Mouse (Mus musculus) embryonic facial prominence, embryonic 11.5 days (tissue): ENCODE data around the gene Pan3. TPM values are rescaled to one million over a fixed set of nuclear protein-coding genes. Genes with fewer than 3 reads are reported as not detected.

Experiments used
- ATAC-seq: fragments of 200-750 bp; cut with Nextera tagmentation; replicated peaks from 2 replicates; pipeline ENCODE4 v1.8.0; 2017; ENCODE audit warnings: low read depth; ENCODE audit not compliant: insufficient number of reproducible peaks, low FRiP score, low TSS enrichment
- DNase-seq: peaks from one replicate; pipeline ENCODE4 v3.0.0-alpha.2; 2015; ENCODE audit warnings: low spot score
- H3K27ac ChIP-seq: fragments of 300-500 bp; sonication (generic); replicated peaks from 2 replicates; pipeline ENCODE4 v1.5.1; 2014; ENCODE audit warnings: mild to moderate bottlenecking, low read depth, low read length, control low read depth
- H3K27me3 ChIP-seq: fragments of 300-500 bp; sonication (generic); 2 replicates; pipeline ENCODE4 v1.6.1; 2014; ENCODE audit warnings: mild to moderate bottlenecking, low read length, moderate library complexity, mixed read lengths; ENCODE audit not compliant: control insufficient read depth, insufficient read depth
- H3K36me3 ChIP-seq: fragments of 300-500 bp; sonication (generic); replicated peaks from 2 replicates; pipeline ENCODE4 v1.6.1; 2014; ENCODE audit warnings: low read depth, mild to moderate bottlenecking, low read length, moderate library complexity, mixed read lengths; ENCODE audit not compliant: control insufficient read depth, insufficient read depth
- H3K4me1 ChIP-seq: fragments of 300-500 bp; sonication (generic); 2 replicates; pipeline ENCODE4 v1.6.1; 2014; ENCODE audit warnings: low read length, mixed read lengths; ENCODE audit not compliant: control insufficient read depth, insufficient read depth
- H3K4me2 ChIP-seq: fragments of 300-500 bp; sonication (generic); 2 replicates; pipeline ENCODE4 v1.6.1; 2014; ENCODE audit warnings: low read depth, mild to moderate bottlenecking, control low read depth, low read length, moderate library complexity
- H3K4me3 ChIP-seq: fragments of 300-500 bp; sonication (generic); 2 replicates; pipeline ENCODE4 v1.5.1; 2014; ENCODE audit warnings: low read depth, low read length, control low read depth
- H3K9ac ChIP-seq: fragments of 300-500 bp; sonication (generic); replicated peaks from 2 replicates; pipeline ENCODE4 v1.6.1; 2014; ENCODE audit warnings: mild to moderate bottlenecking, control low read depth, low read length
- H3K9me3 ChIP-seq: fragments of 300-500 bp; sonication (generic); replicated peaks from 2 replicates; pipeline ENCODE4 v1.6.1; 2016; ENCODE audit warnings: mild to moderate bottlenecking, low read length, inconsistent platforms, mixed read lengths; ENCODE audit not compliant: control insufficient read depth
- WGBS: fragments of 180-500 bp; shearing (Covaris S2); extraction: QIAGEN DNeasy Blood & Tissue Kit; methylation state at CpG from one replicate; pipeline ENCODE4 v1.1.7; 2014; 5-methylcytosine and 5-hydroxymethylcytosine counted together
- polyA plus RNA-seq: library from polyadenylated mRNA; unstranded; fragments of >200 nt; fragmentation: Nextera tagmentation; extraction: Ambion mirVana; gene quantifications from 2 replicates; pipeline ENCODE4 v1.2.1, GENCODE M21; 2014

Gene Pan3
- polyA plus RNA-seq, 1 experiment from 2014 or later, result 41.2 TPM

DNA sequence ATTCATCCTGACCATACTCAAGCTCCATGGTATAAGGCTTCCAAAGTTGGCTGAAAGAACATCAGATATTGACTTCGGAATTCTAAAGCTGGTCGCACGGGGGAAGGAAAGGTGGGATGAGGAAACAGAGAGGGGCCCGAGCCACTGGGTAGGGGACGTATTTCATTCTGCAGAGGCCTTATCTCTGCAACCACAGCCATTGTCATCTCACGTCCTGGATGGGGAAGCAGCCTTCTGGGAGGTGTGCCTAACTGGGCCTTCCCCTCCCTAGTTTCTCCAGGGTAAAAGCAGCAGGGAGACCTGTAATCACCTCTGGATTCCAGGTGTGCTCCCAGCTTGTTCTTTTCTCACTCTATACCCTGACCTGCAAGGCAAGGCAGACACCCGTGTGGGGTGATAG lies 142.7 kb downstream of the Pan3 start:
- Histone ChIP-seq H3K4me3 (no peak overlapping the region), H3K27me3 (no peaks in the 10 kb centered on the region), H3K4me1 (no peaks in the 10 kb centered on the region), H3K4me2 (no peak overlapping the region), H3K36me3 (no peaks in the 10 kb centered on the region), H3K9ac (no peak overlapping the region), H3K9me3 (no peaks in the 10 kb centered on the region), H3K27ac (no peak overlapping the region)
- WGBS, result 88% methylated on average over 7 of the region's 7 CpGs
- ATAC-seq (no peak), DNase-seq (no peak)

DNA sequence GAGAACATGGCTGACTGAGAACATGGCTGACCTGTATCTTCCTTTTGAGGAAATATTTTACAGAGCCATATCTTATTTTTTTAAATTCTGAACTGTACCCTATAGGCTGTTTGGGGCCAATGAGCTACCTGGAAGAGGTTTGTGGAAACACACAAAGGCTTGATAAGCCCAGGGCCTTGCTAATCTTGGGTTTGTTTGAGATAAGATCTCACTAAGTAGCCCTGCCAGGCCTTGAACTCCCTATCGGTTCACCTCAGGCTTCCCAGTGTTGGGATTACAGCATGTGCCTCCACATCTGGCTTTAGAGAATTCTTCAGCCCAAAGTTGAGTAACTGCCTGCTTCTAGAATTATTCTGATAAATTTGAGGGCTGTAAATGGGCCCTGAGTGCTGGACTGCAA lies 143.6 kb downstream of the Pan3 start:
- ATAC-seq (no peak), DNase-seq (no peak)
- Histone ChIP-seq H3K27me3 (no peaks in the 10 kb centered on the region), H3K9me3 (no peaks in the 10 kb centered on the region), H3K4me3 (no peak overlapping the region), H3K4me1 (no peaks in the 10 kb centered on the region), H3K9ac (no peak overlapping the region), H3K36me3 (no peaks in the 10 kb centered on the region), H3K27ac (no peak overlapping the region), H3K4me2 (no peak overlapping the region)
- 86% methylated on average over 1 of the region's 1 CpGs for WGBS

GRCm38 (mm10) chr5:147574517-147574916 lies 144.6 kb downstream of the Pan3 start:
- Histone ChIP-seq H3K4me1 (no peaks in the 10 kb centered on the region), H3K4me2 (no peak overlapping the region), H3K4me3 (no peak overlapping the region), H3K27ac (no peak overlapping the region), H3K9ac (no peak overlapping the region), H3K9me3 (no peaks in the 10 kb centered on the region), H3K27me3 (no peaks in the 10 kb centered on the region), H3K36me3 (no peaks in the 10 kb centered on the region)
- WGBS, result 62% methylated on average over 8 of the region's 8 CpGs
- no peak for DNase-seq
- no peak for ATAC-seq

DNA sequence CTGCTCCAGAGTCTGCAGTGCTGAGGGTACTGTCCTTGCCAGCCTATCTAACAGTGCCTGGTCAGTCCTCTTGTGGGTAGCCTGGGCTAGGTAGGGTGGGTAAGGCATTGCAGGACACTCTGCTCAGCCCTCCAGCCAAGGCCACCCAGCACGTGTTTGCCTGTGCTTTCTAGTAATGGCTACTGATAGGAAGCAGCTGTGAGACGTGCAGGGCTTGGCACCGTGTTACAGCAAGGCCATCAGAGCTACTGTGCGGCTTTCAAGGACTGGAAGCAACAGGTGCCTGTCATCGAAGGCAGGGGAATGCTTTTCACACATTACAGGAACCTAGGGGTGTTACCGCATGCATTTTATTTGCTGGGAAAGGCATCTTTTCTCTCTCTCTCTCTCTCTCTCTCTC lies 147.0 kb downstream of the Pan3 start:
- Histone ChIP-seq H3K9ac (no peak overlapping the region), H3K4me2 (no peak overlapping the region), H3K36me3 (no peaks in the 10 kb centered on the region), H3K4me1 (no peaks in the 10 kb centered on the region), H3K4me3 (no peak overlapping the region), H3K27me3 (no peaks in the 10 kb centered on the region), H3K27ac (no peak overlapping the region), H3K9me3 (no peaks in the 10 kb centered on the region)
- peak; percentile 26 for DNase-seq
- no peak for ATAC-seq
- 61% methylated on average over 6 of the region's 6 CpGs for WGBS

DNA sequence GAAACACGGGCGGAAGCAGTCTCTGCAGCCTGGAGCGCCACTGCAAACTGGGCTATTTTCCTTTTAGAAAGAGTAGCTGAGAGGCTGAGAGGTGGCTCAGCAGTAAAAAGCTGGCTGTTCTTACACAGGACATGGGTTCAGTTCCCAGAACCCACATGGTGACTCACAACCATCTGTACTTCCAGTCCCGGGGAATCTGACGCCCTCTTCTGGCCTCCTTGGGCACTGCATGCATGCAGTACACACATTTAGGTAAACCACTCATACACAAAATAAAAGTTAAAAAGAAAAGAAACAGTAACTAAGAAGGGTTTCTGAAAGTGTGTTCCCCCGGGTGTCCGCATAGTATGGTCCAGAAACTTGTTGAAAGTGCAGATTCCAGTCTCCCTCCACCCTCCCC lies 149.2 kb downstream of the Pan3 start:
- H3K4me3 ChIP-seq, result no peak overlapping the region
- H3K27ac ChIP-seq, result no peak overlapping the region
- no peaks in the 10 kb centered on the region for H3K9me3 ChIP-seq
- ATAC-seq (no peak), DNase-seq (no peak)
- H3K9ac ChIP-seq, result no peak overlapping the region
- no peaks in the 10 kb centered on the region for H3K4me1 ChIP-seq
- 91% methylated on average over 7 of the region's 7 CpGs for WGBS
- H3K27me3 ChIP-seq, result no peaks in the 10 kb centered on the region
- no peak overlapping the region for H3K4me2 ChIP-seq
- H3K36me3 ChIP-seq, result no peaks in the 10 kb centered on the region

- WGBS, result 81% methylated on average over 8 of the region's 8 CpGs
- H3K4me3 ChIP-seq, result no peak overlapping the region
- no peak for DNase-seq
- no peaks in the 10 kb centered on the region for H3K36me3 ChIP-seq
- H3K27ac ChIP-seq, result no peak overlapping the region
- no peak overlapping the region for H3K4me2 ChIP-seq
- no peaks in the 10 kb centered on the region for H3K9me3 ChIP-seq
- H3K9ac ChIP-seq, result no peak overlapping the region
- H3K27me3 ChIP-seq, result no peaks in the 10 kb centered on the region
- no peaks in the 10 kb centered on the region for H3K4me1 ChIP-seq
- no peak for ATAC-seq
Measured at GRCm38 (mm10) chr5:147579691-147580090, 149.7 kb downstream of the Pan3 start.

- Histone ChIP-seq H3K9me3 (no peaks in the 10 kb centered on the region), H3K27me3 (no peaks in the 10 kb centered on the region), H3K4me3 (no peak overlapping the region), H3K4me2 (no peak overlapping the region), H3K36me3 (no peaks in the 10 kb centered on the region), H3K27ac (no peak overlapping the region), H3K4me1 (no peaks in the 10 kb centered on the region), H3K9ac (no peak overlapping the region)
- 88% methylated on average over 13 of the region's 13 CpGs for WGBS
- ATAC-seq (no peak), DNase-seq (no peak)
Measured at GRCm38 (mm10) chr5:147580181-147580580, 150.2 kb downstream of the Pan3 start.

DNA sequence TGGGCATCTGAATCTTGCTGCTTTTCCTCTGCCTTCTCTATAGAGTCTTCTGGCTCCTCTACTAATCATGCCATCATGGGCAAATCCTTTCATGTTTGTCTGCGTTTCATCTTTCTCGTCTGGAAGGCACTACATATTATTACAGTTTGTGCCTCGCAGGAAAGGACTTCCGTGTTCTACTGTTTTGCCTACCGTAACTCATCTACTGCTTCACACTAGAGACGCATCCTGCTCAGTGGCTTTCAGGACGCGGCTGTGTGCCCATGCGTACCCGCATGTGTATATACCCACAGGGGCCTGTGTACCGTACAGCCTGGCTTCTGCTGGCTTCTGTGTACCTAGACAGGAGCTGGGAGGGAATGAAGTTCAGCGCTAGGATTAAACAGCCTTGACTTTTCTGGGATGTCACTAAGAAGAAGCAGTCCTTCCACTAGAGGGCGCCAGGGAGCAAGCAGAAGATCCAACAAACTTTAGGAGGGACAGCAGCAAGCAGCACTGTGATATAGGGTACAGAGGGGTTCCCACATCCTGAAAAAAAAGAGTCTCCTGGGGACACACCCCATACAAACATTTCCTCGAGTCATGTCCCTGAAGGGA lies 153.8 kb downstream of the Pan3 start:
- ATAC-seq (no peak), DNase-seq (peak; percentile 74)
- H3K36me3 ChIP-seq, result no peaks in the 10 kb centered on the region
- H3K27ac ChIP-seq, result no peak overlapping the region
- H3K9me3 ChIP-seq, result no peaks in the 10 kb centered on the region
- H3K4me3 ChIP-seq, result no peak overlapping the region
- H3K4me2 ChIP-seq, result no peak overlapping the region
- H3K9ac ChIP-seq, result no peak overlapping the region
- 45% methylated on average over 14 of the region's 14 CpGs for WGBS
- no peaks in the 10 kb centered on the region for H3K27me3 ChIP-seq
- H3K4me1 ChIP-seq, result no peaks in the 10 kb centered on the region
